Mouse (Mus musculus): Measurements from ENCODE around the gene Kif9. TPM values are rescaled to one million over a fixed set of nuclear protein-coding genes. Genes with fewer than 3 reads are reported as not detected.

Kif9 gene
- total RNA-seq (2017), result 5.1 and 5.4 TPM in 2 replicates

DNA sequence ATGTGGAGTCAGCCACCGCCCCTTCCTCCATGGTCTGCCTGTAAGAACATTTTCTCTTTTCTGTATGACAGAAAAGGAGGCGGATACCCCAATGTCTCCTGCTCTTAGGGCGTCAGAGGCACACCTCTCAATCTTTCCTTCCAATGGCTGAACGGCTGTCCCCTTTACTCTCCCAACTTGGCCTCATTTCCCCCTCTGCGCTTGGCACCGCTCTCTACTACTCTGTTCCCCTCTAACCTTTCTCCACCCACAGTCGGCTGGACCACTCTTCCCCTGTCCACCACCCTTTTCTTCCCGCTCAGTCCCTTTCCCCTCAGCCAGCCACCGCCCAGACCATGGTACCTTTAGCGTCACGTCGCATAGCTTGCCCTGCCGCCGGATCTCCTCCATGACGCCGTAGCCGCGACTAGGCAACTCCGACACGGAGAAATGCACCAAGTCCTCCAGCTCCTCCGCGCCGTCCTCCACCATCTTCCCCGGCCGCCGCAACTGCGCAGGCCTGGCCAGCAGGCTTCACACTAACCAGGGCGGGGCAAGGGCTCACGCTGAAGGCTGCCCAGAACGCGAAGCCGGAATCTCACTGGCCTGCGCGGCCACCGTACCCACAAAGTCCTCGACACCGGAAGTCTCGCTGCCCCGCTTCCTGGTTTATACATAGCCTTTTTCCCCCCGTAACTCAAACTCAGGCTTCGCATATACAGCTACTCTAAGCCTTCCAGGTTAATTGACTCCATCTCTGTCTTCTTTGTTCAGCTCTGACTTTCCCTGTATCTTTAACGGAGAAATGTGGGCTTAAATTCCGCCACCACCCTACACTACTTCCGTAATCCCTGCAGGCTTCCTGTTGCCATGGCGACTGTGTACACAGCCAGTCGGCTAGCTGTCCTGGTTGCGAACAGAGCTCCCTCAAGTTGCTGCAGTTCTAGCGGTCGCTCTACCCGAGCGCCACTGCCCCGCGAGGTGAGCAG, at the start of gene Kif9, which contains the start of gene Klhl18:
Gene Kif9, plus strand, starts transcription at position 835 of the 968 bp plus-strand sequence.
Gene Klhl18, minus strand, starts transcription at position 571 of the 968 bp plus-strand sequence.
- peak; percentile 88 for ATAC-seq (ENCODE audit: extremely low read depth, insufficient number of reproducible peaks, low FRiP score, poor library complexity, severe bottlenecking)

DNA sequence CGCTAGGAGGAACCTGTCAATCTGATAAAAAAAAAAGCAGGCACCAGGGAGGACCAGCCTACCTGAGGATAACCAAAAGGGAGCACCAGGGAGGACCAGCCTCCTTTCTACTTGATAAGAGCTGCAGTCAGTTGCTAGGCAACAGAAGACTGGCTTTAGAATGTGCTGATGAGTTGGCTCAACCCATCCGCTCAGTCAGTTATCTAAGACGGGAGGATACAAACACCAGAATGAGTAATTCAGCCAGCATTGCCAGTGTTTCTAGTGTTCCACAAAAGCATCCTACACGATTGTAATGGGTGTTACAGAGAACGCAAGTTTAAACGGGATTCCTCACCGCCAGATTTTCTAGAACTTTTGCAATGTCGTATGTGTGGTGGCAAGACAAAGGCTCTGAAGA, 45.5 kb upstream of the Kif9 start:
- ATAC-seq (ENCODE audit: extremely low read depth, insufficient number of reproducible peaks, low FRiP score, poor library complexity, severe bottlenecking), result no peak

DNA sequence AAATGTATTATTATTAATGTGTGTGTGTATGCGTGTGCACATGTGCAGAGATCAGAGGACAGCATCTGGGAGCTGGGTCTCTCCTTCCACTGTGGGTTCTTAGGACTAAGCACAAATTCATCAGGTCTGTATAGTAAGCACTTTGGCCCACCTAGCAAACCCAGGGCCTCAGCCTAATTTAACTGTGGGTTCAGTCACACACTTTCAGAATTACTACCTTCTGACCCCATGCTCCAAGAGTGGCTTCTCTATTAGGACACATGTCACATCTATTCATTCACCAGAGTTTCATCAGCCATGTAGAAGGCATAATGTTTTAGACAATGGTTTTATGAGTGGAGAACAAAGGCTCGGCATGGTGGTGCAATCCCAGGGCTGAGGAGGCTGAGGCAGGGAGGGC, 43.7 kb upstream of the Kif9 start:
- no peak for ATAC-seq (ENCODE audit: extremely low read depth, insufficient number of reproducible peaks, low FRiP score, poor library complexity, severe bottlenecking)

DNA sequence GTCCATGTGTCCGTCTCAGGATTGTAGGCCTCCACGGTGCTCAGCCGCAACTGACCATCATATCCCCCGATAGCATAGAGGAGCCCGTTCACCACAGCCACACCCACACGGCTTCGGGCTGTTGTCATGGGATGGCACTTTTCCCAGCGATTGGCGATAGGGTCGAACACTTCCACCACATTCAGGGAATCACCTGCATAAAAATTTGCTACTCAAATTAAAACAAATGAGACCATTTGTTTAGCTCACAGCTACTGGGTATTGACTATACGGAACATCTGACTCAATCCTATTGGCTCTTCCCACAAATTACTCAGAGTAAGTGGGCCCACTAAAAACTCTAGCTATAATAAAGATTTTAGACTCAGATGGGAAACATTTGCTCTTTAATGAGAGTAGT, 40.7 kb upstream of the Kif9 start:
- no peak for ATAC-seq (ENCODE audit: extremely low read depth, insufficient number of reproducible peaks, low FRiP score, poor library complexity, severe bottlenecking)

DNA sequence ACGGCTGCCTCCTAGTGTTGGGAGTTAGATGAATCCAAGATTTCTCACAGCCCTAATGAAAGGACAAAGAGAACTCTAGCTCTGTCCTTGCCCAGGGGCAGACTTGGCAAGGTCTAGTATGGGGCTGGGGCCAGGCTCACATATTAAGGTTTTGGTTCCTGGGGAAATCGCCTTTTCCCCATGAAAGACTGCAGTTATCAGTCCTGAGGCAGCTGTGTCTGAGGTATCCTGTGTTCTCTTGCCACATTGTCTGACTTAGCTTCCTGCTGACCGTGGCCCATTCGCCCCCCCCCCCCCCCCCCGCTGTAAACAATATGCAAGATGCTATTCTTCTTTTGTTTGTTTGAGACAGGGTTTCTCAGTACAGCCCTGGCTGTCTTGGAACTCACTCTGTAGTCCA, 36.7 kb upstream of the Kif9 start:
- ATAC-seq (ENCODE audit: extremely low read depth, insufficient number of reproducible peaks, low FRiP score, poor library complexity, severe bottlenecking), result no peak

DNA sequence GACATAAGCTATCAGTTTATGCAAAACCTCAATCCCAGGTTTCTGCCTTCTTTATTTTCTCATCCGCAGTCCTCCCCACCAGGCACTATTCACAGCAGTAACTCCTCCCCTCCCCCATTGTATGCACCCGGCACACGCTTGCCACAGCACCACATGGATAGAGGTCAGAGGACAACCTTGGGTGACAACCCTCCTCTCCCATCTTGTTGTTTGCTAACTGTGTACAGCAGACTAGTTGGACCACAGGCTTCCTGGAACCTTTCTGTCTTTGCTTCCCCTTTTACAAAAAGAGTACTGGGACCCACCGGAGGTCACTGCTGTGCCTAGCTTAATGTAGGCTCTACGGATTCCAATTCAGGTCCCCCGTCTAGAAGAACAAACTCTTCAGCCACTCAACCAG, 36.2 kb upstream of the Kif9 start:
- peak; percentile 41; the same call in 1 of the 2 replicates for ATAC-seq (ENCODE audit: extremely low read depth, insufficient number of reproducible peaks, low FRiP score, poor library complexity, severe bottlenecking)

DNA sequence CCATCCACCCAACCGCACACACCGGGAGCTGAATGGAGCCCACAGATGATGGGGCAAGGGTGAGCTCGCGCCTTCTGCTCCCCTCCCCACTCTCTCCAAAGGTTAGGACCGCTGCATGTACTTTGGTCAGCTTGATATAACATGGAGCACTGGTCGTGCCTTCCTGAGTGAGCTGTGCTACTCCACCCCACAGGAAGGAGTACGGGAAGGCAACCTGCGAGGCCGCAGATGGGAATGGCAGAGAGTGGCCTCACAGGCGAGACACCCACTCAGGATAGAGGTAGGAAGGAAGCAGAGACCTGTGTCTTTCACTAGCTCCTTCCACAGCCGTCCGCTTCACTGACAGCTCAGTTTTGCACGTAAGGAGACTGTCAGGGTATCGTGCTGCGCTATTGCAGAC, 28.4 kb upstream of the Kif9 start:
- no peak for ATAC-seq (ENCODE audit: extremely low read depth, insufficient number of reproducible peaks, low FRiP score, poor library complexity, severe bottlenecking)

DNA sequence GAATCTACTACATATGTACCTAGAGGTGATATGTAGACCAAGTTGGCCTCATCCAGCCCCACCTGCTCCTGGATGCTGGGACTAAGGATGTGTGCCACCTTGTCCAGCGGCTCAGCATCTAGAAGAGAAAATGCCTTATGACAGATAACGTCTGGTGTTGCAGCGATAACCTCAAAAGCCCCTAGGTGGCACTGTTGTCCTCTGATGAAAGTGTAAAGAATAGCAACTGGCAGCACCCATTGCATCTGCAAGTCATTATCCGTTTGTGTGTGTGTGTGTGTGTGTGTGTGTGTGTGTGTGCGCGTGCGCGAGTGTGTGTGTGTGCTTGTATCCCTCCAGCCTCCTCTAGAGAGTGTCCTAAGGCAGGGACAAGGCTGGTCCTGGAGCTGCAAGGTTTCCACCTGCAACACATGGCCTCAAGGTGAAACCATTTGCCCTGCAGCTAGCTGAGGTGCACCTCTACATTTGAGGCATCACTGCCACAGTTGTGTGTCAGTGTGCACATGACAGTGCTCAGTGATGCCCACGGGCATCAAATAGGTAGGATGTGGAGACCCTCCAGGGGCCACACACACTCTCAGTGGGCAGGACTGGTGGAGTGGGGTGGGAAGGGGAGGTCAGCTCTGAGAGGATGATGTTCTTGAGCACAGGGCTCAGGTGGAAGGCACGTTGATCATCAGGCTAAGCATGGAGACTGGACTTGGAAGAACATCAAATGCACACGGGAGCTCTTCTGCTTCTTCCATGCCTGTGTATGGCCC, 27.7 kb upstream of the Kif9 start:
- ATAC-seq (ENCODE audit: extremely low read depth, insufficient number of reproducible peaks, low FRiP score, poor library complexity, severe bottlenecking), result peak; percentile 91

DNA sequence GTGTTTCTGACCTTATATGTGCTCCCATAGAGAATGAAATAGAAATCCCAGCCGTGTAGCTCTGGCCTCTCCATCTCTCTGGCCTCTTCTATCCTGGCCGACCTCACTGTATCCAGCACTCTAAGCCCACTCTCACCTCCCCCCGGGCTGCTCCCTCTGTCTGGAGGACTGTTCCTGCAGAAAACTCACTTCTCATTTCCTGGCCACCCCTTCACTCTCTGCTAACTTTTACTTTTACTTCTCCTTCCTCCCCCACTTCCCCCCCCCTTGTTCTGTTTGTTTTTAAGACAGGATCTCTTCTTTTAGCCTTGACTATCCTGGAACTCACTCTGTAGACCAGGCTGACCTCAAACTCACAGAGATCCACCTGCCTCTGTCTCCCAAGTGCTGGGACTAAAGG, 24.2 kb upstream of the Kif9 start:
- peak; percentile 54 for ATAC-seq (ENCODE audit: extremely low read depth, insufficient number of reproducible peaks, low FRiP score, poor library complexity, severe bottlenecking)

DNA sequence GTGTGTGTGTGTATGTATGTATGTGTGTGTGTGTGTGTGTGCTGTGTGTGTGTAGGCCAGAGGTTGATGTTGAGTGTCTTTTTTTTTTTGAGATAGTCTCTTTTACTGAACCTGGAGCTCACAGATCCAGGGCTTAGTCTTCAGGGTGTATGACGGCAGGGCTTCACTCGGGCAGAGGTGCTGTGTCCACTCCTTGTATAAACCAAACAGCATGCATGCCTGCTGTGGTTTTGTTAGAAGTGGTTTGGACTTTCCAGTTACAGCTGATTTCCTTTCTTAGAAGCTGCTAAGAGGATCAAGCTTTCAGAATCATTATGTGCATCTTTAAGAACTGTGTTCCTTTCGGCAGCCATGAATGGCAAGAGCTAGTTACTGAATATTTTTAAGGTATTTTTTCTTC, 18.8 kb upstream of the Kif9 start:
- no peak for ATAC-seq (ENCODE audit: extremely low read depth, insufficient number of reproducible peaks, low FRiP score, poor library complexity, severe bottlenecking)

DNA sequence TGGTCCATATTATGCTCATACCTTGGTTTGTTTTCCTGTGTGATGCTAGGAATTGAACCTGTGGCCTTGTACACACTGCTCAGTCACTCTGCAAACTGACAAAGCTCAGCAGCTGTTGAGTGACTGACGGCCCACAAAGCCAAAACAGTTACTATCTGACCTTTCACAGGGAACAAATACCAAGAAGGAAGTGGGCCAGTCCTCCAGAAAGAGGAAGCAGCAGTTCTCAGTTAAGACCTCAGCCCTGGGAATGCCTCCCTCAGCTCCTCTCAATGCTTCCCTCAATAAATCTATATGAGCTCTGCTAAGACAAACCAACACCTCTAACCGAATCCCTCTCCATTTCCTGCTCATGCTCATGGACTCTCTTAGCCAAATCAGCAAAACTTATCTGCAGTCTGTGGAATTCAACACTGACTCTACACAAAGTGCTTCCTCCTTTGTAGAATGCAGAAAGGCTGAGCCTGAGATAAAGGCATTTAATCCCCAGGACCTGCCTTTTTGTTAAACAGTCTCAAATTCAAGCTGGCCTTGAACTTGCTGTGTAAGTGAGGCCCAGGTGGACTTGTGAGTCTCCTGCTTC, 17.5 kb upstream of the Kif9 start:
- ATAC-seq (ENCODE audit: extremely low read depth, insufficient number of reproducible peaks, low FRiP score, poor library complexity, severe bottlenecking), result peak; percentile 79

DNA sequence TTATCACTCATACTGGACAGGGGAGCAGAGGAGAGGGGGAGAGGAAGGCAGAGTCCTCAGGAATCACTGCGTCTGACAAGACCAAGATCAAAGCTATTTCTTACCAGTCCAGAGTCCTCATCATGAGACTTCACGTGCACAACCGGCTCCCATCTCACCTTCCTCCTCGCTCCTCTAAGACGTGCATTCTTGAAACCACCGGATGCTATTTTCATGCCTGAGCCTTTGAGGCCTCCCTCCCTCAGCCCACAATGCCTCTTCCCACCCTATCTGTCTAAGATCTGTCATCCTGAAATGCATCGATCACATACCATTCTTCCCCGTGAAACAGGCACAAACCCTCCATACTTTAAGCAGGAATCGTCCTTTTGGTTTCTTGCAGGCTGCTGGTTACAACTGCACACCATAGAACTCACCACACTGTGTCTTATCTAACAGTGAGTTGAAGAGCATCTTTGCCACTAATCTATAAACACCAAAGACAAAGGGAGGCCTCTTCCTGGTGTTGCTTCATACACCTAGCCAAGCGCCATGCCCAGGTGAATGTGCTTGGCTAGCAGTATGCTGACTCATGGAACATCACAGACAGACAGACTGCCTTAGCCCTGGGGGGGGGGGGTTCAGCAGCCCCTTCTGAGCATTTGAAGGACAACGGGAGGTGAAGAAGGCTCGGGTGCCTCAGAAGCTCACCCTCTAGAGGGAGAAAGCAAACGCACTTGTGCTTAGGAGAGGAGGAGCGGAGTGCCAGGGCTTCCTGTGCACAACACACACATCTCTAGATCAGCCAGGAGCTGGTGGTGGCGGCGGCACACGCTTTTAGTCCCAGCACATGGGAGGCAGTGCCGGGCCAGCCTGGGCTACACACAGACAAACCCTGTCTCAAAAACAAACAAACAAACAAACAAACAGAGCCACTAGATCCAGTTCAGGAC, 15.6 kb upstream of the Kif9 start:
- ATAC-seq (ENCODE audit: extremely low read depth, insufficient number of reproducible peaks, low FRiP score, poor library complexity, severe bottlenecking), result no peak

DNA sequence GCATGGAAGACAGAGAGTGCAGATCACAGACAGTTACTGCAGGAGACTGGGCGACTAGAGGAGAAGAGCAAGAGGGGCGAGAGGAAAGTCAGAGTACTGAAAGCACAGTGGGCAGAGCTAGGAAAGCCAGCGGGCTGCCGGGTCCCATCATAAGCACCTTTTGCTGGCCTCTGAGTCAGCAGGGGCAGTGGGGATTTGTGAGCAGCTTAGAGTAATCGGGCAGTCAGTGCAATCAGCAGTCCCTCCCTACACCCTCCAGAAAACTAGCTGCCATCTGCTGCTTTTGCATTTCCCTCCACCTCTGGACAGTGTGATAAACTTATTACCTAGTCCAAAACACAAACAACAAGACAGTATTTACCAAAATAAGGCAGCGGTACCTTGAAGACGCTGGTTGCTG, 14.4 kb upstream of the Kif9 start:
- no peak for ATAC-seq (ENCODE audit: extremely low read depth, insufficient number of reproducible peaks, low FRiP score, poor library complexity, severe bottlenecking)

DNA sequence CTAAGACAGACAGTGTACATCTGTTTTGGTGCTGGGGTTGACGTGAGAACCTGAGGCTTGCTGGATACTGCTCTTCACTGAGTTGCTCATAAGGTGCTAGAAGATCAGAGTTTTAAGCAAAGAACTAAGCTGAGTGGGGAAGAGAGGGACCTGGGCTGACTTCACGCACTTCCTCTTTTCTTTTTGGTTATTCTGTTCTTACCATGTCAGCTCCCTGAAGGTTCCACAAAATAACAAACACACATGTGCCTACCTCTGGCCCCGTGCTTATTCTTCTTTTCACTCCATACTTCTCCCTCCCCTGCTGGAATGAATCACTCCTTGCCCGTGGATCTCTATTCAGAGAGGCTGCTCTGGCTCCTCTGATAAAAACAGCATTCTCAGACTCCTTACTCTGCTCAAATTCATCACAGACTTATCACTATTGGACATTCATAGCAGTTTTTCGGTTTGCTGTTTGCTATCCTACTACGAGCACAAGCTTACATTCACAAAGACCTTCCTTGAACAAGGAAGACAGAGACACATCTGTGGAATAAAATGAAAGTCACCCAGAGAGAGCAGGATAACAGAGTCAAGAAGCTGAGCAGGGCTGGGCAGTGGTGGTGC, 12.7 kb upstream of the Kif9 start:
- ATAC-seq (ENCODE audit: extremely low read depth, insufficient number of reproducible peaks, low FRiP score, poor library complexity, severe bottlenecking), result peak; percentile 51

DNA sequence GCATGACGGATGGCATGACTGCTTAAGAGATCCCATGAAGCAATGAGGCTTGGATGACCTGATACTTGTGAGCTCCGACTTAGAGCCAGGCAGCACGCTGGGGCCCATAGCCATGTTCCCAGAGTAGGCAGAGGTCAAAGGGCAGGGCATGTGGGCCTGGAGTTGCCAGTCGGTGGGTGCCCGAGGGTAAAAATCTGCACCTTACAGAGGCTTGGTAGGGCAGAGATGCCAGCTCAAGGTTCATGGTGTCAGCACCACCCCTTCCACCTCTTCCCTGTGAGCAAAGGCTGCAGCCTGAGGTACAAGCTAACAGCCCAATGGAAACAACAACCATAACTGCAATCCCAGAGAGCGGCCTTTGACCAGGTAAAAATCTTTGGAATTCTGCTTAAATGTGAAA, 11.4 kb upstream of the Kif9 start:
- no peak for ATAC-seq (ENCODE audit: extremely low read depth, insufficient number of reproducible peaks, low FRiP score, poor library complexity, severe bottlenecking)

DNA sequence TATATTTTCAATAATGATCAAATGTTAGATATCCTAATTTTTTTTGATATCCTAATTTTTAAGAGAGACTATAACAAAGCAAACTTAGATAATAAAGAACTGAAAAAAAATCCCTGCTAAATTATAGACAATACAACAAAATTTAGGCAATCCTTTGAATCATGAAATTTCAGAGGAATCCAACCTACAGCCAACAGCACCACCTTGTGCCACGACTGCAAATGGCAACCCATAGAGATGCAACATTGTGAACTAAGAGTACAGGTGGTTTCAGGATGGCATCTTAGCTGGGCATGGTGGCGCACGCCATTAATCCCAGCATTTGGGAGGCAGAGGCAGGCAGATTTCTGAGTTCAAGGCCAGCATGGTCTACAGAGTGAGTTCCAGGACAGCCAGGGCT, 10.6 kb upstream of the Kif9 start:
- peak; percentile 63; the same call in 1 of the 2 replicates for ATAC-seq (ENCODE audit: extremely low read depth, insufficient number of reproducible peaks, low FRiP score, poor library complexity, severe bottlenecking)

DNA sequence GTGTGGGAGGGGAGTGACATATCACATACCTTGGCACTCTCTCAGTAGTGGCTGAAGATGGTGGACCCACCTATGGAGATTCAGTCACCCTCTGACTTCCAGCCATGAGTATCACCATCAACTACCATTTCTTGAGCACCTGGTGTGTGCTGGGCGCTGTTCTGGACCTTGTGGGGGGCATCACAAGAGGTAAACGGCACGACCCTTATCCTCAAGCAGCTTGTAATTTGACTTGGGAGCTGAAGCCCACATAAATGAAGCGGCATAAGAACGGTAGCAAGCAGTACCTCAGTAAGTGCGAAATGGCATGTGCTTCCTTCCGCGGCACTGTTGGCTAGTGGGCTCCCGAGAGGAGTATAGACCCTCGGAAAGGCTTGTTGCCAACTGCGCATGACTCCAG, 1.2 kb downstream of the Kif9 start:
- ATAC-seq (ENCODE audit: extremely low read depth, insufficient number of reproducible peaks, low FRiP score, poor library complexity, severe bottlenecking), result no peak

DNA sequence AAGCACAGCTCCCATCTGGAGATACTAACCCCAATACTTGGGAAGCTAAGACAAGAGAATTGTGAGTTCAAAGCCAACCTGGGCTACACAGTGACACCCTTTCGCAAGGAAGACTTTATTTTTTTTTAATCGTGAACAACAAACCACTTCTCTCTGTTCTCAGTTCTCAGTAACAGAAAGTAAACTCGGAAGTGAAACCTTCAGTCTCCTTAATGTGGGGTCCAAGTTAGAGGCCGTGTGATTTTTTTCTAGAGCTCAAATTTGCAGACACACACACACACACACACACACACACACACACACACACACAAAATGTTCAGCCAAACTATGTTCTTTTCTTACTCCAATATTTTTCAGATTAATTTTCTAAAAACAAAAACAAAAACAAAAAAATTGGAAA, 1.9 kb downstream of the Kif9 start:
- no peak for ATAC-seq (ENCODE audit: extremely low read depth, insufficient number of reproducible peaks, low FRiP score, poor library complexity, severe bottlenecking)
